Mouse (Mus musculus) gastrocnemius, adult 2 months (tissue): Measurements from ENCODE around the gene Nipsnap2. TPM values are rescaled to one million over a fixed set of nuclear protein-coding genes. Genes with fewer than 3 reads are reported as not detected.

Experiments used
- DNase-seq: peaks from one replicate; pipeline ENCODE4 v3.0.0; 2022
- H3K27ac ChIP-seq: fragments of 200-600 bp; 2 replicates; pipeline ENCODE4 v1.8.1; 2022; ENCODE audit warnings: mild to moderate bottlenecking
- H3K4me3 ChIP-seq: fragments of 200-600 bp; 2 replicates; pipeline ENCODE4 v1.8.1; 2022; ENCODE audit warnings: mild to moderate bottlenecking, moderate library complexity
- CTCF ChIP-seq: fragments of 200-600 bp; IDR thresholded peaks from 2 replicates; pipeline ENCODE4 v1.8.1; 2022; ENCODE audit warnings: antibody characterized with exemption, mild to moderate bottlenecking, moderate library complexity
- intact Hi-C: fragments of 180-260 bp; cut with DNase I; formaldehyde crosslinking; loops from one replicate; pipeline ENCODE4 v1.15.1; 2025
- total RNA-seq, 2 experiments: library from RNA; stranded (reverse); gene quantifications; 2 replicates each; pipeline ENCODE4 v1.2.3; 2021

The Nipsnap2 gene
- total RNA-seq, 2 experiments from 2014 or later, result 500 to 681 TPM

- TF ChIP-seq CTCF, result no peak
- H3K27ac ChIP-seq, result peak overlapping the region; percentile 98
- intact Hi-C loops, result loop anchor here (2.0 to 10.0 kb wide), 2 partner anchors 55 to 191 kb away; partner anchors contain the start of gene Zfp11
- DNase-seq, result no peak
- peak overlapping the region; percentile 87 for H3K4me3 ChIP-seq
Measured at GRCm38 (mm10) chr5:129725774-129726392, 1.0 kb downstream of the Nipsnap2 start.

GRCm38 (mm10) chr5:129726784-129727183 lies 1.9 kb downstream of the Nipsnap2 start:
- Histone ChIP-seq H3K4me3 (peak overlapping the region; percentile 87), H3K27ac (peak overlapping the region; percentile 98)
- intact Hi-C loops, result loop anchor here (10.0 kb wide), 1 partner anchor 192 kb away; no protein-coding TSS in a partner anchor
- DNase-seq, result no peak
- TF ChIP-seq CTCF, result no peak

- intact Hi-C loops, result loop anchor here (10.0 kb wide), 1 partner anchor 194 kb away; no protein-coding TSS in a partner anchor
- no peak for TF ChIP-seq CTCF
- DNase-seq, result peak; percentile 74
- peak overlapping the region; percentile 87 for H3K4me3 ChIP-seq
- H3K27ac ChIP-seq, result peak overlapping the region; percentile 98
Measured at GRCm38 (mm10) chr5:129729286-129729685, 4.4 kb downstream of the Nipsnap2 start.

- peak; percentile 81 for DNase-seq
- Histone ChIP-seq H3K4me3 (peak overlapping the region; percentile 87), H3K27ac (peak overlapping the region; percentile 98)
- no peak for TF ChIP-seq CTCF
- intact Hi-C loops, result no loop called here
Measured at GRCm38 (mm10) chr5:129730344-129730743, 5.5 kb downstream of the Nipsnap2 start.

GRCm38 (mm10) chr5:129731021-129731420 lies 6.2 kb downstream of the Nipsnap2 start:
- no peak for TF ChIP-seq CTCF
- peak; percentile 72 for DNase-seq
- intact Hi-C loops, result no loop called here
- peak overlapping the region; percentile 87 for H3K4me3 ChIP-seq
- H3K27ac ChIP-seq, result peak overlapping the region; percentile 98

GRCm38 (mm10) chr5:129740976-129741375 lies 16.1 kb downstream of the Nipsnap2 start:
- peak; percentile 74 for TF ChIP-seq CTCF
- H3K4me3 ChIP-seq, result no peak overlapping the region
- peak; percentile 37 for DNase-seq
- no peak overlapping the region for H3K27ac ChIP-seq
- intact Hi-C loops, result no loop called here

GRCm38 (mm10) chr5:129742903-129743488 lies 18.1 kb downstream of the Nipsnap2 start:
- Histone ChIP-seq H3K4me3 (no peak overlapping the region), H3K27ac (no peak overlapping the region)
- TF ChIP-seq CTCF, result no peak
- intact Hi-C loops, result no loop called here
- DNase-seq, result no peak

GRCm38 (mm10) chr5:129744050-129744449 lies 19.2 kb downstream of the Nipsnap2 start:
- no peak for DNase-seq
- no peak for TF ChIP-seq CTCF
- Histone ChIP-seq H3K4me3 (no peak overlapping the region), H3K27ac (no peak overlapping the region)
- intact Hi-C loops, result no loop called here

GRCm38 (mm10) chr5:129756886-129757285 lies 32.0 kb downstream of the Nipsnap2 start:
- Histone ChIP-seq H3K27ac (no peak overlapping the region), H3K4me3 (no peak overlapping the region)
- no peak for TF ChIP-seq CTCF
- no peak for DNase-seq
- intact Hi-C loops, result no loop called here

GRCm38 (mm10) chr5:129759929-129760480 lies 35.1 kb downstream of the Nipsnap2 start:
- intact Hi-C loops, result no loop called here
- Histone ChIP-seq H3K4me3 (no peak overlapping the region), H3K27ac (no peak overlapping the region)
- TF ChIP-seq CTCF, result no peak
- no peak for DNase-seq

GRCm38 (mm10) chr5:129761865-129762540 lies 37.1 kb downstream of the Nipsnap2 start:
- no peak for DNase-seq
- intact Hi-C loops, result no loop called here
- Histone ChIP-seq H3K27ac (0 out of 2 replicates have a peak overlapping the region, but pooled peaks have one; percentile 28), H3K4me3 (no peak overlapping the region)
- no peak for TF ChIP-seq CTCF

- DNase-seq, result peak; percentile 38
- H3K4me3 ChIP-seq, result no peak overlapping the region
- no peak for TF ChIP-seq CTCF
- intact Hi-C loops, result no loop called here
- H3K27ac ChIP-seq, result no peak overlapping the region
Measured at GRCm38 (mm10) chr5:129770443-129771355, 45.8 kb downstream of the Nipsnap2 start.
